Mouse (Mus musculus): ENCODE results near the gene Lias. TPM values are rescaled to one million over a fixed set of nuclear protein-coding genes. Genes with fewer than 3 reads are reported as not detected.

The Lias gene
- total and polyA plus RNA-seq, 3 experiments: 47.1 to 55.3 TPM; not detected in 1

- H3K79me2 ChIP-seq (ENCODE audit: control insufficient read depth, insufficient read depth, low read length, poor library complexity): peaks cover 5% of the 10 kb centered on the region
- peaks cover 0 to 3% of the 10 kb centered on the region in 2 experiments; a peak in 1 of 4 replicates for H3K4me1 ChIP-seq (ENCODE audit: control insufficient read depth in 1 of 2, insufficient read depth in 2 of 2, low read length in 2 of 2)
- no peaks in the 10 kb centered on the region for H3K9me3 ChIP-seq (replicated peaks; ENCODE audit: insufficient read depth, low read length)
- no peak overlapping the region for H3K9ac ChIP-seq (ENCODE audit: control insufficient read depth, low read depth, low read length, poor library complexity, severe bottlenecking)
- no peak overlapping the region for H3K27ac ChIP-seq (ENCODE audit: control insufficient read depth, low read depth, low read length)
- peaks cover 0 to 3% of the 10 kb centered on the region in 2 experiments; a peak in 1 of 4 replicates for H3K36me3 ChIP-seq (ENCODE audit: control insufficient read depth in 1 of 2, insufficient read depth in 2 of 2, low read length in 2 of 2)
- DNase-seq (ENCODE audit: low read depth, low spot score): no peak
- H3K4me3 ChIP-seq (ENCODE audit: control insufficient read depth in 1 of 2, insufficient read depth in 1 of 2, low read depth in 2 of 2, low read length in 2 of 2): no peak overlapping the region
- TF ChIP-seq POLR2A (IDR thresholded peaks at IDR 0.05; ENCODE audit: control insufficient read depth in 1 of 2, insufficient read depth in 1 of 2, low read depth in 1 of 2, low read length in 2 of 2, poor library complexity in 1 of 2): no peak
- no peak for TF ChIP-seq BHLHE40 (IDR thresholded peaks at IDR 0.05; ENCODE audit: borderline replicate concordance, low read depth, low read length)
- TF ChIP-seq USF2 (IDR thresholded peaks at IDR 0.05; ENCODE audit: borderline replicate concordance in 1 of 2, insufficient read depth in 1 of 2, low read depth in 1 of 2, low read length in 2 of 2): no peak
- TF ChIP-seq JUND (IDR thresholded peaks at IDR 0.05; ENCODE audit: low read depth, low read length): no peak
- TF ChIP-seq SMC3 (IDR thresholded peaks at IDR 0.05; ENCODE audit: low read depth, low read length): no peak
- no peak for TF ChIP-seq MAFK (IDR thresholded peaks at IDR 0.05; ENCODE audit: borderline replicate concordance, low read depth, low read length)
- no peak for TF ChIP-seq RCOR1 (IDR thresholded peaks at IDR 0.05; ENCODE audit: low read depth, low read length)
- no peak for TF ChIP-seq NELFE (IDR thresholded peaks at IDR 0.05; ENCODE audit: low read depth, low read length)
- no peak for TF ChIP-seq CTCF (IDR thresholded peaks at IDR 0.05 in 2 of 3, conservative IDR thresholded peaks at IDR 0.05 in 1 of 3; ENCODE audit: control insufficient read depth in 1 of 3, insufficient read depth in 1 of 3, low read depth in 2 of 3, low read length in 3 of 3, poor library complexity in 1 of 3, severe bottlenecking in 1 of 3)
- no peak for TF ChIP-seq KAT2A (conservative IDR thresholded peaks at IDR 0.05; ENCODE audit: low read depth, low read length)
- TF ChIP-seq POLR2AphosphoS2 (IDR thresholded peaks at IDR 0.05; ENCODE audit: low read length): no peak
- no peak for TF ChIP-seq TCF12 (IDR thresholded peaks at IDR 0.05; ENCODE audit: low read depth, low read length)
- H3K27me3 ChIP-seq (ENCODE audit: control insufficient read depth in 1 of 2, insufficient read depth in 2 of 2, low read length in 2 of 2): no peaks in the 10 kb centered on the region
These were observed 46.7 kb downstream of the Lias start for GRCm38 (mm10) chr5:65438041-65438440.

- H3K79me2 ChIP-seq (ENCODE audit: control insufficient read depth, insufficient read depth, low read length, poor library complexity): no peaks in the 10 kb centered on the region
- no peak overlapping the region for H3K4me3 ChIP-seq (ENCODE audit: control insufficient read depth in 1 of 2, insufficient read depth in 1 of 2, low read depth in 2 of 2, low read length in 2 of 2)
- H3K36me3 ChIP-seq (ENCODE audit: control insufficient read depth in 1 of 2, insufficient read depth in 2 of 2, low read length in 2 of 2): no peaks in the 10 kb centered on the region; a peak in 1 of 4 replicates
- H3K27ac ChIP-seq (ENCODE audit: control insufficient read depth, low read depth, low read length): no peak overlapping the region
- H3K4me1 ChIP-seq (ENCODE audit: control insufficient read depth in 1 of 2, insufficient read depth in 2 of 2, low read length in 2 of 2): no peaks in the 10 kb centered on the region
- H3K9me3 ChIP-seq (replicated peaks; ENCODE audit: insufficient read depth, low read length): no peaks in the 10 kb centered on the region
- DNase-seq (ENCODE audit: low read depth, low spot score): no peak
- no peaks in the 10 kb centered on the region for H3K27me3 ChIP-seq (ENCODE audit: control insufficient read depth in 1 of 2, insufficient read depth in 2 of 2, low read length in 2 of 2)
- H3K9ac ChIP-seq (ENCODE audit: control insufficient read depth, low read depth, low read length, poor library complexity, severe bottlenecking): no peak overlapping the region
- no peak for TF ChIP-seq ZC3H11A (IDR thresholded peaks at IDR 0.05; ENCODE audit: low read depth, low read length)
- no peak for TF ChIP-seq POLR2AphosphoS2 (IDR thresholded peaks at IDR 0.05; ENCODE audit: low read length)
- TF ChIP-seq BHLHE40 (IDR thresholded peaks at IDR 0.05; ENCODE audit: borderline replicate concordance, low read depth, low read length): no peak
- no peak for TF ChIP-seq MEF2A (IDR thresholded peaks at IDR 0.05; ENCODE audit: extremely low read depth, insufficient replicate concordance, low read depth, low read length, poor library complexity, severe bottlenecking)
- no peak for TF ChIP-seq TBP (IDR thresholded peaks at IDR 0.05; ENCODE audit: low read depth, low read length)
- no peak for TF ChIP-seq CTCF (IDR thresholded peaks at IDR 0.05 in 2 of 3, conservative IDR thresholded peaks at IDR 0.05 in 1 of 3; ENCODE audit: control insufficient read depth in 1 of 3, insufficient read depth in 1 of 3, low read depth in 2 of 3, low read length in 3 of 3, poor library complexity in 1 of 3, severe bottlenecking in 1 of 3)
- TF ChIP-seq TCF12 (IDR thresholded peaks at IDR 0.05; ENCODE audit: low read depth, low read length): no peak
- TF ChIP-seq MAFK (IDR thresholded peaks at IDR 0.05; ENCODE audit: borderline replicate concordance, low read depth, low read length): no peak
- no peak for TF ChIP-seq MAZ (IDR thresholded peaks at IDR 0.05; ENCODE audit: low read depth, low read length)
- no peak for TF ChIP-seq TAL1 (IDR thresholded peaks at IDR 0.05; ENCODE audit: low read length)
- no peak for TF ChIP-seq JUND (IDR thresholded peaks at IDR 0.05; ENCODE audit: low read depth, low read length)
- no peak for TF ChIP-seq MYC (IDR thresholded peaks at IDR 0.05; ENCODE audit: low read depth, low read length)
These were observed 53.7 kb downstream of the Lias start for GRCm38 (mm10) chr5:65444981-65445380.

All from MEL (cell line).